Mouse (Mus musculus): Measurements from ENCODE around the gene Ndufa9.

The Ndufa9 gene

DNA sequence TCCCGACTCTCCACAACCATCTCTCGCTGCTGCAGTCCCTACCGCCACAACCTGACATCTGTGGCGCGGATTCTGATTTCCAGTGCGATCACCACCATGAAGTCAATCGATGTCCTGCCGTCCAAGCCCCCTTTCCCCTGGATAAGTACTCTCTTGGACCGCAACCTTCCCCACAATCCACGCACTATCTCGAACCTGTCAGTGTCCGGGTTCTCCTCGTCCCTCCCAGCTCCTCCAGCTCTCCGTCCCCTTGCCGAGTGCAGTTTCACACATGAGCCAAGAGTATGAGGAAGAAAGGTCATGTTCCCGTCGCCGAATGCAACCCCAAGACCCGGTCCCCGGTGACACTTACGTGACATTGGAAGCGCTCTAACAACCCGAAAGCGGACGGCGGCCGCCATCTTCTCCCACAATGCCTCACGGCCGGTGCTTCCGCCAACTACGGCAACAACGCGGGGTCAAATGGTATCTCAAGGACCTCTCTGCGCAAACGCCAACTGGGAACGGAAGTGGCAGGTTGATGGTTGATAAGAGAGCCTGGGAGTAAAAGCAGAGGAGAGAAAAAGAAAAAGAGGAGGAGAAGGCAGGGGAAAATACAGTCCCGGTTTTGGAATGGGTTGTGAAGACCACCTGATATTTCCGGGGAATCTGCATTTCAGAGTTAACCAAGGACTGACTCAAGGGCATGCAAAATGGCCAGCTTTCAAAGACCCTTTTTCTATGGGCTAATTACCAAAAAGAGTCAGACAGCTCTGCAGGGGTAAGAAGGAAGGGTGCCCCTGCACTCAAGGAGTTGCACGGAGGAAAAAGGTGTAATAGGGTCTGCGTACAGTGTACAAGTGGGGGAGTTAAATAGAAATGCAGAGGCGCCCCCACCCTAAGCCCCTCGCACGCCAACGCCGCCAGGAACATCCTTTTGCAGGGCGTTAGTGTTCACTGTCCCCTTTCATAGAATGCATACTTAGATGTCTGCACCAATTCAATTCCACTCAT lies at the start of gene Ndufa9:
Ndufa9 (minus strand) TSS at position 425 of the 993 bp plus-strand sequence.
- peak; percentile 96 for DNase-seq (ENCODE audit: low read depth)

DNA sequence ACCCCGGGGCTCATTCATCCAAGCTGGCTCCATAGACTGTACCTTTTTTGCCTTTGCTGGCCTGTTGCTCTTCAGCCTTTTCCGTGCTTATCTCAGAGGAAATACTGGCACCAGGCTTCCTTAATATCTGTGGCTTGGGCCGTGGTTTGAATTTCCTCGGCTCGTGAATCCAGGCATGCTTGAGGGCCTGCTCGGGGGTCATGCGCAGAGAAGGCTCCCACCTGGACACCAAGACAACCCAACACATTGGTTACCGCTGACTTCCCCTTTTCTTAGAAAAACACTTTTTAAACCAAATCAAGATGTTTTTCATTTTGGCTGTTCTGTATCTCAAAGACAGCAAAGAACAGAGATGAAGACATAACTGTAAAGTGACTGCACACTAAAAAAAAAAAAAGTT lies 28.2 kb upstream of the Ndufa9 start:
- DNase-seq (ENCODE audit: low read depth): no peak

DNA sequence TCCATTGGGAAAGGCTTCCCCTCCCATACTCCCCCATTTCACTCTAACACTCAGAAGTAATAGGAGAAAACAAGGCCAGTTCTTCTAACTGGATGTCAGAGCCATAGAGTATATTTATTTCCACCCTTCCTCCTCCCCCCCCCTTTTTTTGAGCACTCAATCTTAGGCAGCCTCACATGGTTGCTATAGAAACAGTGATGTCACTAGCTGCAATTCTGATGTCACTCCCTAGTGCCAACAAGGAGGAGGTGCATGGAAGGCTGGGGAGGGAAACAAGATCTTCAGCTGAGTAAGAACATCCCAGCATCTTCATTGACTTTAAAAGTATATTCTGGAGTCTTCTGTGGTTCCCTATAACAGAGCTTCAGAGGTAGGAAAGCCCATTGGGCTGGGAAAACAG lies 3.9 kb upstream of the Ndufa9 start, which contains the start of gene Akap3:
Akap3 (plus strand) TSS at position 218 of the 400 bp plus-strand sequence.
- peak; percentile 59 for DNase-seq (ENCODE audit: low read depth)

DNA sequence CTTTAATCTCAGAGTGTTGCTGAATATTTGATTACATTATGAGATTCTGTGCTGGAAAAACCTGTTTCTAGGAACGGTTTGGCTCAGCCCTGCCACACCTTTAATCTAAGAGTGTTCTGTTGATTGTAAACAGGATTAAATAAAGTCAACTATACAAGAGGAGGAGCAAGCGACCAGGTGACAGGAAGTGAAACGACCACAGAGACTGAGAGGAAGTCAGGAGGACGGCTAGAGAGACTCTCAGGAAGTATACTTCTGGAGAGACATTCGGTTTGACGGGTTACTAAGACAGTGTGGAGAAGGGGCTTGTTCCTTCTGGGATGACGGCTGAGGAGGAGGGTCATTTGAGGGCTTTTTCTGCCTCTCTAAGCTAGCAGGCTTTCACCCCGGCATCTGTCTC lies 12.3 kb downstream of the Ndufa9 start:
- DNase-seq (ENCODE audit: low read depth): peak; percentile 55

DNA sequence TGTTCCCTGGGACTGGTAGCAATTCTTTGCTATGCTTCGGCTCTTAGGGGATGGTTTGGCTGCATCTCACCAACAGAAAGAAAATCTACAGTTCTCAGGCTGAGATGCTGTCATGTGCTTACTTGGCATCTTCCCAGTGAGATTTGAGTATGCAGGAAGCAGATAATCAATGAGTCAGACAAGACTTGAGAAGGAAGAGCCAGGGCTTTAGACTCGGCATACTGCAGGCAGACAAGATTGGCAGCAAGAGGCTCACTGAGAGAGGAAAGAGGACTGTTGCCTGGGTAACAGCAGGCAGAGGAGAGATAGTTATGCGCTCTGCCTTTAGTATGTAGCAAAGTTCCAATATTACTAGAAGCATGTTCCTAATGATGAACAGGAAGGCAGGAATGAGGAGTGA lies 25.8 kb downstream of the Ndufa9 start:
- DNase-seq (ENCODE audit: low read depth): no peak

DNA sequence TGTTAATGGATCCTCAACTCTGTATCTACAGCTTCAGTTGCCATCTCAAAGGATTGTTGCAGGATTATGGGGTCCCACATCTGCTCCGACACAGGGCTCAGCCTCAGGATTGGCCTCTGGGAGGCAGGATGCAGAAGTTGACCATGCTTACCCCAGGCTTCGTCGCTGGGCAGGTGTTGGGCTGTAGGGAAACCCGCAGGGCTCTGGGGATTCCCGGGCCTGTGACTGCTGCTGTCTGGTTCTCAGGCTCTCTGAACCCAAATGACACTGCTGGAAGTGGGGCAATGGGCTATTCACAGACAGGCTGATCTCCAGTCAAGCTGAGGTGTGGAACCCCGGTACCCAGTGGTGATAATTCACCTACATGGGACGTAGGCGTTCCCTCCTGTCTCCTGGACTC lies 32.6 kb downstream of the Ndufa9 start:
- peak; percentile 15 for DNase-seq (ENCODE audit: low read depth)

DNA sequence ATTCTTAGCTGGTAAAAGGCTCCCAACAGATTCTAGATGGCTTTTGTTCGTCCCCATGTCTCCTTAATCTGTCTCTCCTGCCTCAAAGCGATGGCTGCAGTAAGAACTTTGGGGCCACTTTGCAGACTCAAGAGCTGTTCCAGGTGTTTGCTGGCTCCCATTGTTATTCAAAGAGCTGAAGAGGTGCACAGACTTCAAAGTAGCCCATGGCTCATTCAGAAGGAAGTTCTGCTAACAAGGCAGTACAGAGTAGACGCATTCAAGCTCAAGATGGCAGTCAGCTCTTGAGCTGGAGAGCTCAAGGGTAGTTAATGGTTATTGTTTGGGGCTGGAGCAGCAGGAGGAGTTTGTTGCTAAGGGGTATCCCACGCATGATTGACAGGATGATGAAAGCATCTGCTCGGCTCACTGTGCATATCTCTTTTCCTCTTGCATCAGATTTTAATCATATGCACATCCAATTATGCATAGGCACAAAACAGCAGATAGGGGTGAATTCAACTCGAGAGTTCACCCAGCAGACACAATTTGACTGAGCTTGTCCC lies 33.7 kb downstream of the Ndufa9 start:
- no peak for DNase-seq (ENCODE audit: low read depth)

DNA sequence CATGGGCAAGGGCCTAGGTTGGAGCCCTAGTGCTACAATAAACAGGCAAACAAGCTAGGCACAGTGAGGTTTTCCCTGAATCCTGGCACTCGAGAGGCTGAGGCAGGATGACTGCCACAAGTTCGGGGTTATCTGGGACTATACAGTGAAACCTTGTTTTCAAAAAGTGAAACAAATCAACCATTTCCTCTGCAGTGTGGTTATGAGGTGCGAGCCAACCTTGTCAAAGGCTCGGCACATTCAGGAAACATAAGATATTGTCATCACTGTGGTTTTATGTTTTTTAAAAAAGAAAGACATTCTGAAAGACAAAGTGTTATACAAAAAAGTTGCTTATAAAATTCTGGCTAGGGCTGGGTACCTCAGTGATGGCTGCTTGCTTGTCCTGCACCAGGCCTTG lies 37.5 kb downstream of the Ndufa9 start:
- peak; percentile 73 for DNase-seq (ENCODE audit: low read depth)

DNA sequence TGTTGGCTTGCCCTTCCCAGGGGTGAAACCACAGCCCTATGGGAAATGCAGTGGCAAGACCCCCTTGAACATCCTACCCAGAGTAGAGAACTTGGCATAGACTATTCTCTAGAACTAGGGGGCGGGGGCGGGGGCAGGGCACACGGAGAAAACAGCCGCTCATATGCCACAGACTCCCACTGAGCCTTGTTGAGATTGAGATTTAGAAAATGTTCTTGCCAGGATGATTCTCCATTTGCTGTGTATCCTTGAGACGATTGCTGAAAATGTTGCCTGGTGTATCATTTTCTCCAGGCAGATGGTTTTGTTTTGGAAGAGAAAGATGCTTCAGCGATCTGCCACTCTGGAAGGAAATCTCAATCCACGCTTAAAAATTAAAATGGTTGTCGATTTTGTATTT lies 40.4 kb downstream of the Ndufa9 start:
- no peak for DNase-seq (ENCODE audit: low read depth)

DNA sequence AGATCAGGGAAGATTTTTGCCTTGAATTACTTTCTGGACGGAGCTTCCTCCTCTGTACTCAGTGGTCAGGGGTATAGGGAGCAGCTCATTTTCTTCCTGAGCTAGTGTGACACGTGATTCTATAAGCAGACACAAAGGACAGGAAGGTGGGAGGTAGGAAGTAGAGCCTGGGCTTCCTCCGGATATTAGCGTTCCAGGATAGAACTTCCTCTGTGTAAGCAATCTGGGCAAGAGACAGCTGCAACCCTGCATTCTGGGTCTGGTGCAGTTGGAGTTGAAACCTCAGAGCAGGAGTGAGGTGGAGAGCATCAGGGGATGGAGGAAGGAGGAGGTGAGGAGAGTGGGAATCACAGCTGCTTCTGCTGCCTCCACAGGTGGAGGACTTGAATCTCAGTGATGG lies 40.8 kb downstream of the Ndufa9 start:
- no peak for DNase-seq (ENCODE audit: low read depth)

DNA sequence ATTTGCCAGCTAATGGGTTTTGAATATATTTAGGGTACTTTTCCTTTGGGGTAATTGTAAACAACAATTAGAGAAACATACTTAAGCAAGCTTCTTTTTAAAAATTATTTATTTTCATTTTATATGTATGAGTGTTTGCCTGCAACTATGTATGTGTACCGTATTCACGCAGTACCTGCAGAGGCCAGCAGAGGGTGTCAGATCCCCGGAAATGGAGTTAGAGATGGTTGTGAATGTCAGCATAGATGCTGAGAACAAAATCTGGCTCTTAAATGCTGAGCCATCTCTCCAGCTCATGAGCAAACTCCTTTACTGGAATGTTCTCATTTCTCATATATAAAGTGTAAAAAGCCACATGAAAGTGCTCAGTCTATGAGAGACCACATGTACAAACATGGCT lies 42.2 kb downstream of the Ndufa9 start:
- peak; percentile 71 for DNase-seq (ENCODE audit: low read depth)

DNA sequence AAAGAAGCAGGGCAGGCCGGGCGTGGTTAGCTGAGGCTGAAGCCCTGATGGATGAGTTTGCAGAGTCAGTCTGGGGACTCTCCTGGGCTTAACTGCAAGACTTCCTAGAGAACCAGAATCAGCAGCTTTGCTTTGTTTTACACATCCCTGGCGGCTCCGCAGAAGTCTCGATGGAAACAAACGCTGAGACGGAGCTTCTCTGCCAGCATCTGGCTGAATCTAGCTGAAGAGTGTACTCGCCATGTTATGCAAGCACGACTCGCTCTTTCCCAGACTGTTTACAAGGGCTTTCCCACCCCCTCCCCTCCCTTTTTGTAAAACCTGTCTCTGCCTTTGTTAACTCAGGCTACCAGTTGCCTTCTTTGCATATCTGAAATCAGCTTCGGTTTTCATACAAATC lies 46.0 kb downstream of the Ndufa9 start:
- DNase-seq (ENCODE audit: low read depth): no peak

DNA sequence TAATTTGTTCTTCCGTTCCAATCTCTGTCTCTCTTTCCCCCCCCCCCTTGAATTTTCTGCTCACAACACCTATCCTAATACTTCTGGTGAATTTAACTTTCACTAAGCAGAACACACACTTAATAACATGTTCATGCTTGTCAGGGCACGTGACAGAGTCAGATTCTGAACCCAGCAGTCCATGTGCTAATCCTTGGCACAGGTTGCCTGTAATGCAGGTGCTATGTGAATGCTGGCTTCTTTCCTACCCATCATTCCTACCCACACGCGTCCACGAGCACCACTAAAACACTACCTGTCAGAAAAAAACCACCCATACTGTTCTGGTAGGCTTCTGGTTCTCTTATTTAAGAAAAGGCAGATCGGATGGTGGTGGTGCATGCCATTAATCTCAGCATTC lies 54.2 kb downstream of the Ndufa9 start:
- DNase-seq (ENCODE audit: low read depth): no peak

DNA sequence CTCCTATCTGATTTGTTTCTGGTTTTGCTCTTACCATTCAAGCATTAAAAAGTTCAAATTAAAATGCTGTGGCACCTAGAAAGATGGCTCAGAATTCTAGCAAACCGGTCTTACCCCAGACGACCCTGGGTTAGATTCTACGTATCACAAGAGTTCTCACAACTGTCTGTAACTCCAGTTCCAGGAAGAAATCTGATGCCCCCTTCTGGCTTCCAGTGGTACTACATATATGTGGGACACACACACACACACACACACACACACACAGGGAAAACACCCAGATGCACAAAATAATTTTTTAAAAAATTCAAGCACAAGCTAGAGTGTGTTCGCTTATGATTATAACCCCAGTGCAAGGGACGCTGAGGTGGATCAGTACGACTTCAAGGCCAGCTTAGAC lies 55.2 kb downstream of the Ndufa9 start:
- no peak for DNase-seq (ENCODE audit: low read depth)

DNA sequence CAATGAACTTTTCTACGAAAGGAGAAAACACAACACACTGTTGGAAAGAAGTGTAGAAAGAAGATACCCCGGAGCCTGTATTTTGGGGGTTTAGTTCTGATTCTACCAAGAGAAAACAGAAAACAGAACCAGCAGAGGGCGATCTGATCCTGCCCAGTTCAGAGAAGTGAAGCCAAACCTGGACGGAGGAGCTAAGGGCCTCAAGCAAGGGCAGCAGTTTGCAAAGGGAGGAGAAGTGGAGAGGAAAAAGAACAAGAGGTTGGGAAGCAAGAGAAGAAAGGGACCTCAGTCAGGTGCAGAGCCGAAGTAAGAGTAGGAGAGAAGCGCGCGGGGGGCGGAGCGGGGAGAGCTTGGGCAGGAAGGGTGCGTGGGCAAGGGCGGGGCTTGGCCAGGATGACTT lies 57.0 kb downstream of the Ndufa9 start:
- peak; percentile 68 for DNase-seq (ENCODE audit: low read depth)

DNA sequence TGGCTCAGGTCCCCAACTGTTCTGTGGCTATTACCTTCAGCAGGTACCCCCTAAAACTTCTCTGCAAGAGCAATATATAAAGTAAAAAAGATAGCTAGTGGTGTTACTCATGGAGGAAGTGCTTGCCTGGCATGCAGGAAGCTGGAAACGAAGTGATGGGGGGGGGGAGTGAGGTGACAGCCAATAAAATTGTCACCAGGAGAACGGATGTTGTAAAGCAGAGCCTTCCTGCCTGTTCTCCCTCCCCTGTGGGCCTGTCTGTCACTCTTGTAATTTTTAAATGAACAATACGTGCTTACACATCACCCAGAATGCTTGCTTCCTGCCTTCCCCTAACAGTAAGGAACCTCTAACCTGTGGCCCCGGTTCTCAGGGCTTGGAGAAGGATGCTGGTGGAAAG lies 57.4 kb downstream of the Ndufa9 start:
- no peak for DNase-seq (ENCODE audit: low read depth)

DNA sequence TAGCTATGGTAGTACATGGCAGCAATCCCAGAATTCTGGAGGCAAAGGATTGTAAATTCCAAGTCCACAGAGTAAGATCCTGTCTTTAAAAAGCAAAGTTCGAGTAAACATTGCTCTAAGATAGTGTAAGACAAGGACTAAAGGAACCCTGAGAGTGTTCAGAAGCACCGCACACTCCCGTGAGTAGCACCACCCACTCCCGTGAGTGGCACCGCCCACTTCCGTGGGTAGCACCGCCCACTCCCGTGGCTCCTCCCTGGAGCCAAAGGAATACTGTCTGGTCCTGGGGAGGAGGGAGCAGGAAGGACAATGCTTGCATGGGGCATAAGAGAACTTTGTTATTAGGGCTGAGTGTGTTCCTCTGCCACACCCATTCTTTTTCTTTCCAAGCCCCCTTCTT lies 60.1 kb downstream of the Ndufa9 start:
- no peak for DNase-seq (ENCODE audit: low read depth)

DNA sequence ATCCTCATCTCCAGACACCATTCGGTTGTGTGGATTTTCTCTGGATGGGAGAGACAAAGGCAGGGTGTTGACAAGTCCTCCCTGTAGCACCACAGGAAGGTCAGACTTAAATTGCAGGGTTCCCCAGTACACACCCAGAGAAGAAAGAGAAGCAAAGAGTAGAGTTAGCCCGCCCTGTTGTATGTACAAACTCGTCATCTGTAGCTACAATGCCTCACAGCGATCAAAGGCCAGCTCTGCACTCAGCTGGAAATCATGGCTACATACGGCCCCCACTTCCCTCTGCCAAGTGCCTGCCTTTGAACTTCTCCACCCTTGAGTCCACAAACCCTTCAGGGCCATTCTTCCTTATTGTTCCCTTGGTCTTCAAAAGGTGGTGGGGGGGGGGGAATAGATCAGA lies 64.7 kb downstream of the Ndufa9 start:
- DNase-seq (ENCODE audit: low read depth): no peak

DNA sequence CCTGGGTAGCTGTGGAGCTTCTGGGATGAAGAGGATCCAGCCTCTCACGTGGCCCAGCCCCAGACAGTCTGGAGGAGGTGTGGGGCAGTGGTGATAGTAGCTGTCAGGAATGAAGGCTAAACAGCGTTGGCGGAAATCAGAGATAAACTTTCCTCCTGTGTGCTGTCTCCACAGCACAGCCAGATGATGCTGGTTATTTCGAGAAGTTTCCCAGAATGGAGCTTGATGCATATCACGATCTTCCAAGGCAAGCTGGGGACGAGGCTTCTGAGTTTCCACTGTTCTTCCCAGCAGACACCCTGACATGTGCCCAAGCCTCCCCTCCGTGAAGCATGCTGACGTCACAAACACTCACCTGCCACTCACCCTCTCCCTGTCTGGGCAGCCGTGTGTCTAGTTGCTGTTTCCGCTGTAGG lies 65.3 kb downstream of the Ndufa9 start:
- no peak for DNase-seq (ENCODE audit: low read depth)

DNA sequence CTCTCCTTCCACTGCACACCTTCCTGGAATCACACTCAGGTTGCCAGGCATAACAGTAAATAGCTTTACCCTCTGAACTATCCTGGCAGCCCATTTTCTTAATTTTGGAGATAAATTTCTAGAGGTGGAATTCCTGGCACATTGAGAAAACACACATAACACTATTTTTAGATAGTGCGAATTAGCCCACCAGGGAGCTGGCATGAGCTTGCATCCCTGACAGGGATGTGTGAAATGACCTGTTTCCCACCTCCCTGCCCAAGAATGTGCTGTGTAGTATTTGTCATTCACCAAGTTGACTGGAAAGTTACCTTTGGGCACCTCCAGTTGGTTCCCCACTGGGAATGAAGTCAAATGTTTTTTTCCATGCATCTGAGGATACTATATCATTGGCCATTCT lies 65.9 kb downstream of the Ndufa9 start:
- DNase-seq (ENCODE audit: low read depth): no peak

DNA sequence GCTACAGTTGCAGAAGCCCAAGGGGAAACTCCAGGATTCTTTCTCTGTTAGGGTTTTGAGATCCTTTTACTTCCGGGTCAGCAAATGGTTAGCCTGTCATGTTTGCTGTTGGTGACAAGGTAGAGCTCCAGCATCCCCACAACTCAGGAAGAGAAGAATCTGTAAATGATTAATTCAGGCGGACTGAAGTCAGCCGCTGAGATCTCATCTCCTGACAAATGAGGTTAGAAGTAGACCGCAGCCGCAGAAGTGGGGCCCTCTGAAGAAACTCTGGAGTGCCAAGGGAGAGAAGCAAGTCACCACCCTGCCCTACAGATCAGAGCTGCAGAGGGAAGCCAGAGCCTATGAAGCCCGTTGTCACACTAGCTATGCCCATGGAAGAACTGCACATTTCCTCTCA lies 71.0 kb downstream of the Ndufa9 start:
- no peak for DNase-seq (ENCODE audit: low read depth)

DNA sequence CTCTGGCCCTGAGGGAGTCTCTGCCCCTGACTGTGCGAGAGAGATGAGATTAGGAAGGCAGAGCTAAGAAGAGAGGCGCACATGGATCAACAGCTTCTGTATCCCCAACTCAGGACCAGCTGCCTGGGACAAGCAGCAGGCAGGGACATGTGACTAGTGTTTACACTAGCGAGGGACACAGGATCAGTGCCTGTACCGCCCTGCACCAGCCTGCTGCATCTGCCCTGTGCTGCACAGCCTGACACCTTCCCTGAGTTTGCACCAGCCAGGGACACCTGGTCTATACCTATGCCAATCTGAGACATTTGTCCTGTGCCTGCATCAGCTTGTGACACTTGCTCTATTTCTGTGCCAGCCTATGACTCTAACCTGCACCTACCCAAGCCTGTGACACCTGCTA lies 75.1 kb downstream of the Ndufa9 start:
- DNase-seq (ENCODE audit: low read depth): no peak

DNA sequence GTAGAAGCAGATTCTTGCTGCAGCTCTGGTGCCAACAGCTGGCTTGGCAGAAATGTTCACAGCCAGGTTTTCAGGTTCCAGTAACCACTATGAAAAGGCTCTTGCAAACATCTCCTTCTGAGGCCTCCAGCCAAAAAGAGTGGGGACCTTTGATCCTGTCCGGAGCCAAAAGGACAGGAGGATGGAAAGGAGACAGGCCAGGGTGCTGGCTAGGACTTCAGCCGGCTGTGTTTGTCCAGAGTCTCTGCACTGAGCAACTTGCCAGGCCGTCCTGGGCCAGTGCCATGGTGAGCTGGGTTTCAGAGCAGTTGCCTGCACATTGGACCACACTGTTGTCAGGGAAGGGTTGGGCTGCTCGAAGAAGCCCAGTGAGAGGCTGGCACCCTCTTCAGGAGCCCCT lies 76.6 kb downstream of the Ndufa9 start:
- no peak for DNase-seq (ENCODE audit: low read depth)
